Mouse (Mus musculus): ENCODE measurements at regions not wholly inside any gene's neighbourhood (a gene's known extent, or its start where the extent isn't known, plus 50 kb on each side); places are given as distances from the start of the nearest gene placed in this dataset.

- no peak for TF ChIP-seq GATA1 (IDR thresholded peaks at IDR 0.05; ENCODE audit: borderline replicate concordance, low read length)
- no peak for TF ChIP-seq FLI1 (IDR thresholded peaks at IDR 0.05; ENCODE audit: low read length)
Observed at GRCm38 (mm10) chr13:97821630-97822029, 61.2 kb upstream of the Gm10260 start.
